Comparison of ENCODE assay signal across 14 mouse cellular contexts in the genomic region with DNA sequence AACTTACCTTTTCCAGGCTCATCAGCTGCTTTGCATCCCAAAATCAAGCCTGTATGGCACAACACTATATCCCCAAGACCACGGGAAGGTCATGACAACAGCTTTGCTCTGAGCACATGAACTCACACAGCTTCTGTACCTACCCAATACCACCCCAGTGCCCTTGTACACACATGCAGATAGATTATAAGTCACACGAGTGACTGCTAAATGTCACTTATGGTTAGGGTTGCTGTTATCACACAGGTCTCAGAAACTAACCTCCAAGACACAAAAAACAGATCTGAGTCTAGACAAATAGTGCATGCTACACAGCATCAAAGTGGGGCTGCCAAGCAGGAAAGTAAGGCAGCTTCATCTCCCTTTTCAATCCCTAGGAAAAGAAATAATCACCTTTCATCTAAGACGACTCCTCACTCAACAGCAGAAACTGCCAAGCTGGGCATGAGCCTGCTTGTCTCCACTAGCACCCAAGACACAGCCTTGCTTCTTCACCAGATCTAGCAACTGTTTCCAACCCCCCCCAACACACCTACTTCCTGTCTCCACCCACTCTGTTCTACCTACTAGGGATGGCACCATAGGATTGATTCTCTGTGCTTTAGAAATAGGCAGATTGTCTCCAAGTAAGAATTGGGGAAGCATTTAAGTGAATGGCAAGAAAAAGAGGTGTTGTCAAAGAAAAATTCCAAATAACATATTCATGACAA.
DNase-seq lines count a peak whose midpoint lies in the region; ATAC-seq and TF ChIP-seq lines count a peak whose summit lies in the region.
"Had no signal": no experiment of that assay in that cellular context is flagged by ENCODE, and none has a peak within 500 bp of the region (broad histone marks: within the 10 kb centered on the region; RNA-seq: fewer than 3 reads in every experiment).

No protein-coding gene starts in this region.

- no peaks in the 10 kb centered on the region for H3K27me3 ChIP-seq in embryonic facial prominence, embryonic 14.5 days (replicated peaks; ENCODE audit: control insufficient read depth, insufficient read depth, low read length)
- no peaks in the 10 kb centered on the region for H3K27me3 ChIP-seq in embryonic facial prominence, embryonic 10.5 days (replicated peaks; ENCODE audit: low read depth, poor library complexity, severe bottlenecking)
- H3K27me3 ChIP-seq in spleen, adult 2 months (ENCODE audit: control insufficient read depth, insufficient read depth, low read length) = no peaks in the 10 kb centered on the region
- H3K27me3 ChIP-seq: embryonic facial prominence, embryonic 12.5 days had no signal

- no peaks in the 10 kb centered on the region for H3K36me3 ChIP-seq in embryonic facial prominence, embryonic 14.5 days (ENCODE audit: control insufficient read depth, insufficient read depth, low read length)
- no peaks in the 10 kb centered on the region for H3K36me3 ChIP-seq in embryonic facial prominence, embryonic 10.5 days (replicated peaks)
- no peaks in the 10 kb centered on the region for H3K36me3 ChIP-seq in spleen, adult 2 months (ENCODE audit: control insufficient read depth, insufficient read depth, low read length)
- H3K36me3 ChIP-seq: embryonic facial prominence, embryonic 12.5 days had no signal

- H3K9ac ChIP-seq in embryonic facial prominence, embryonic 14.5 days (ENCODE audit: low read depth, low read length) = no peak overlapping the region
- H3K9ac ChIP-seq: embryonic facial prominence, embryonic 12.5 days had no signal

- ATAC-seq in embryonic facial prominence, embryonic 14.5 days (ENCODE audit: low read depth) = no peak
- ATAC-seq in megakaryocyte progenitor cell, adult 5-6 weeks (replicated peaks; ENCODE audit: poor library complexity) = peak; percentile 33
- ATAC-seq: lung, postnatal 0 days; midbrain, embryonic 16.5 days had no signal

- no peak for TF ChIP-seq CTCF in spleen, adult 2 months (IDR thresholded peaks at IDR 0.05; ENCODE audit: extremely low read depth, insufficient read depth, insufficient read length, insufficient replicate concordance)

- no peaks in the 10 kb centered on the region for H3K9me3 ChIP-seq in embryonic facial prominence, embryonic 14.5 days (ENCODE audit: control insufficient read depth, low read length)
- no peaks in the 10 kb centered on the region for H3K9me3 ChIP-seq in embryonic facial prominence, embryonic 10.5 days
- H3K9me3 ChIP-seq: embryonic facial prominence, embryonic 12.5 days had no signal

- WGBS in embryonic facial prominence, embryonic 14.5 days = 81% methylated on average over 3 of the region's 3 CpGs
- WGBS in embryonic facial prominence, embryonic 10.5 days = 91% methylated on average over 3 of the region's 3 CpGs
- 54% methylated on average over 3 of the region's 3 CpGs for WGBS in spleen, adult 2 months

- peak; percentile 26 for DNase-seq in embryonic facial prominence, embryonic 14.5 days (ENCODE audit: low spot score)
- no peak for DNase-seq in embryonic facial prominence, embryonic 10.5 days (ENCODE audit: low spot score)
- peak in 1 of 2 experiments; percentile 27 for DNase-seq in spleen, adult 2 months (ENCODE audit: low read depth in 1 of 2, low spot score in 2 of 2)
- no peak for DNase-seq in spleen, postnatal 10 days (ENCODE audit: low spot score in 2 of 2)
- DNase-seq in thymus, postnatal 36 days = peak; percentile 33 to 41
- DNase-seq in cerebellum, postnatal 36 days = no peak
- no peak for DNase-seq in cerebellum, postnatal 14 days
- DNase-seq: heart, adult 18-20 months; heart, postnatal 36 days; right cerebral cortex, postnatal 14 days had no signal

- H3K4me3 ChIP-seq in embryonic facial prominence, embryonic 14.5 days (ENCODE audit: low read depth, low read length) = no peak overlapping the region
- H3K4me3 ChIP-seq in embryonic facial prominence, embryonic 10.5 days = no peak overlapping the region
- H3K4me3 ChIP-seq in spleen, adult 2 months (ENCODE audit: extremely low read depth, insufficient read depth, insufficient read length) = no peak overlapping the region
- H3K4me3 ChIP-seq: embryonic facial prominence, embryonic 12.5 days had no signal

- H3K4me1 ChIP-seq in embryonic facial prominence, embryonic 14.5 days (ENCODE audit: control insufficient read depth, insufficient read depth, low read length) = peaks cover 7% of the 10 kb centered on the region; the same call in 1 of the 2 replicates
- H3K4me1 ChIP-seq in embryonic facial prominence, embryonic 10.5 days = peaks cover 13% of the 10 kb centered on the region
- peaks cover 45% of the 10 kb centered on the region for H3K4me1 ChIP-seq in spleen, adult 2 months (ENCODE audit: control insufficient read depth, insufficient read depth, insufficient read length)

- no peak overlapping the region for H3K27ac ChIP-seq in embryonic facial prominence, embryonic 14.5 days (replicated peaks; ENCODE audit: low read depth, low read length)
- no peak overlapping the region for H3K27ac ChIP-seq in embryonic facial prominence, embryonic 10.5 days (replicated peaks)
- H3K27ac ChIP-seq in spleen, adult 2 months (ENCODE audit: insufficient read depth, low read length) = 0 out of 2 replicates have a peak overlapping the region, but pooled peaks have one; percentile 21
- H3K27ac ChIP-seq: embryonic facial prominence, embryonic 12.5 days had no signal

- TF ChIP-seq POLR2A in spleen, adult 2 months (IDR thresholded peaks at IDR 0.05; ENCODE audit: low read depth, low read length) = no peak

- no peak overlapping the region for H3K4me2 ChIP-seq in embryonic facial prominence, embryonic 14.5 days (ENCODE audit: low read depth, low read length)
- H3K4me2 ChIP-seq: embryonic facial prominence, embryonic 12.5 days had no signal

Comparison
In these comparisons a context has a peak if more than half of its experiments do, and no peak if none do; other contexts are left out.
1. DNase-seq: peak in embryonic facial prominence, embryonic 14.5 days (single experiment) and thymus, postnatal 36 days (2 of 2); none in embryonic facial prominence, embryonic 10.5 days (single experiment), spleen, postnatal 10 days (0 of 2), cerebellum, postnatal 36 days (0 of 2) and cerebellum, postnatal 14 days (0 of 2).